Mouse (Mus musculus): ENCODE measurements around the gene Suz12.
A peak's percentile ranks its signal among the peaks of the same experiment; 100 is the strongest.
"Not testable (repeated sequence)": the region's sequence is repeated elsewhere in the genome, so short reads cannot be mapped to it uniquely, and the experiment has no call there.

Suz12 gene

GRCm38 (mm10) chr11:79992035-79992591 lies 793 bp upstream of the Suz12 start:
- no peak for DNase-seq

GRCm38 (mm10) chr11:79993356-79994270 lies 707 bp downstream of the Suz12 start:
- DNase-seq = no peak

- no peak for DNase-seq
These were observed 1.5 kb downstream of the Suz12 start for GRCm38 (mm10) chr11:79994271-79994988.

- DNase-seq = not testable (repeated sequence)
These were observed 23.6 kb downstream of the Suz12 start for GRCm38 (mm10) chr11:80016533-80016932.

GRCm38 (mm10) chr11:80019792-80020191 lies 26.9 kb downstream of the Suz12 start:
- no peak for DNase-seq

- DNase-seq = no peak
These were observed 28.4 kb downstream of the Suz12 start for GRCm38 (mm10) chr11:80021306-80021705.

- no peak for DNase-seq
These were observed 44.6 kb downstream of the Suz12 start for GRCm38 (mm10) chr11:80037495-80037894.

GRCm38 (mm10) chr11:80042615-80043418 lies 49.9 kb downstream of the Suz12 start:
- DNase-seq = peak; percentile 51

- no peak for DNase-seq
These were observed 50.5 kb downstream of the Suz12 start for GRCm38 (mm10) chr11:80043419-80043817.

GRCm38 (mm10) chr11:80046856-80047255 lies 54.0 kb downstream of the Suz12 start:
- DNase-seq = peak; percentile 14

GRCm38 (mm10) chr11:80050088-80050487 lies 57.2 kb downstream of the Suz12 start:
- no peak for DNase-seq

GRCm38 (mm10) chr11:80052456-80052855 lies 59.5 kb downstream of the Suz12 start:
- DNase-seq = no peak

GRCm38 (mm10) chr11:80053171-80053570 lies 60.3 kb downstream of the Suz12 start:
- DNase-seq = no peak

- DNase-seq = no peak
These were observed 61.8 kb downstream of the Suz12 start for GRCm38 (mm10) chr11:80054659-80055058.

- DNase-seq = peak; percentile 38
These were observed 63.2 kb downstream of the Suz12 start for GRCm38 (mm10) chr11:80056141-80056540.

GRCm38 (mm10) chr11:80062159-80062558 lies 69.3 kb downstream of the Suz12 start:
- peak; percentile 10 for DNase-seq

GRCm38 (mm10) chr11:80066373-80066772 lies 73.5 kb downstream of the Suz12 start:
- not testable (repeated sequence) for DNase-seq

- no peak for DNase-seq
These were observed 74.7 kb downstream of the Suz12 start for GRCm38 (mm10) chr11:80067558-80067957.

- no peak for DNase-seq
These were observed 76.9 kb downstream of the Suz12 start for GRCm38 (mm10) chr11:80069815-80070214.

GRCm38 (mm10) chr11:80071039-80071438 lies 78.1 kb downstream of the Suz12 start:
- no peak for DNase-seq

GRCm38 (mm10) chr11:80072365-80072764 lies 79.5 kb downstream of the Suz12 start:
- DNase-seq = no peak

- no peak for DNase-seq
These were observed 82.8 kb downstream of the Suz12 start for GRCm38 (mm10) chr11:80075608-80076277.

Data from kidney, adult 18-20 months (tissue).